Mouse (Mus musculus) liver (tissue): ENCODE measurements around the gene Irgm2.
"Not testable (repeated sequence)": the region's sequence is repeated elsewhere in the genome, so short reads cannot be mapped to it uniquely, and the experiment has no call there.

Source experiments
- DNase-seq: peaks from one replicate; pipeline ENCODE4 v3.0.0-alpha.2; 2020; ENCODE audit warnings: mixed read lengths

Irgm2 gene

GRCm38 (mm10) chr11:58214391-58215048, 15.1 kb downstream of the Irgm2 start:
- peak; percentile 91 for DNase-seq

- DNase-seq = not testable (repeated sequence)
Measured at GRCm38 (mm10) chr11:58215049-58215430, 15.6 kb downstream of the Irgm2 start.

GRCm38 (mm10) chr11:58215814-58216213, 16.4 kb downstream of the Irgm2 start:
- no peak for DNase-seq

GRCm38 (mm10) chr11:58216823-58217222, 17.4 kb downstream of the Irgm2 start:
- DNase-seq = no peak

GRCm38 (mm10) chr11:58223751-58224150, 24.3 kb downstream of the Irgm2 start:
- DNase-seq = no peak

- DNase-seq = peak; percentile 51
Measured at GRCm38 (mm10) chr11:58224313-58224712, 24.9 kb downstream of the Irgm2 start.

GRCm38 (mm10) chr11:58224872-58225271, 25.5 kb downstream of the Irgm2 start:
- DNase-seq = not testable (repeated sequence)

GRCm38 (mm10) chr11:58225655-58226054, 26.2 kb downstream of the Irgm2 start:
- DNase-seq = peak; percentile 73

- no peak for DNase-seq
Measured at GRCm38 (mm10) chr11:58226425-58226824, 27.0 kb downstream of the Irgm2 start.

GRCm38 (mm10) chr11:58228021-58228420, 28.6 kb downstream of the Irgm2 start:
- not testable (repeated sequence) for DNase-seq

GRCm38 (mm10) chr11:58230396-58230910, 31.0 kb downstream of the Irgm2 start:
- DNase-seq = no peak

GRCm38 (mm10) chr11:58231156-58231555, 31.7 kb downstream of the Irgm2 start:
- no peak for DNase-seq

- not testable (repeated sequence) for DNase-seq
Measured at GRCm38 (mm10) chr11:58234551-58234950, 35.1 kb downstream of the Irgm2 start.

GRCm38 (mm10) chr11:58235152-58235551, 35.7 kb downstream of the Irgm2 start:
- DNase-seq = peak; percentile 54

- peak; percentile 83 for DNase-seq
Measured at GRCm38 (mm10) chr11:58238840-58239791, 39.7 kb downstream of the Irgm2 start.

GRCm38 (mm10) chr11:58247294-58247693, 47.9 kb downstream of the Irgm2 start:
- no peak for DNase-seq

GRCm38 (mm10) chr11:58249203-58249981, 50.0 kb downstream of the Irgm2 start:
- no peak for DNase-seq

GRCm38 (mm10) chr11:58250550-58250949, 51.1 kb downstream of the Irgm2 start:
- DNase-seq = no peak

GRCm38 (mm10) chr11:58254411-58254810, 55.0 kb downstream of the Irgm2 start:
- DNase-seq = no peak

GRCm38 (mm10) chr11:58257816-58258215, 58.4 kb downstream of the Irgm2 start:
- no peak for DNase-seq

- DNase-seq = no peak
Measured at GRCm38 (mm10) chr11:58260156-58260555, 60.7 kb downstream of the Irgm2 start.

GRCm38 (mm10) chr11:58261826-58262225, 62.4 kb downstream of the Irgm2 start:
- DNase-seq = no peak

- no peak for DNase-seq
Measured at GRCm38 (mm10) chr11:58262336-58262735, 62.9 kb downstream of the Irgm2 start.
